Mouse (Mus musculus) embryonic fibroblast, embryonic 13.5 days (primary cell): Measurements from ENCODE around the gene Neurl4.
A peak's percentile ranks its signal among the peaks of the same experiment; 100 is the strongest.

ENCODE experiments used
- CTCF ChIP-seq: IDR thresholded peaks from 2 replicates; pipeline ENCODE4 v1.5.1; 2011; ENCODE audit warnings: mild to moderate bottlenecking, control low read depth, low read length, moderate library complexity, borderline replicate concordance; ENCODE audit not compliant: insufficient read depth
- POLR2A ChIP-seq: IDR thresholded peaks from 2 replicates; pipeline ENCODE4 v1.6.1; 2011; ENCODE audit warnings: low read depth, mild to moderate bottlenecking, control low read depth, low read length, moderate library complexity

DNA sequence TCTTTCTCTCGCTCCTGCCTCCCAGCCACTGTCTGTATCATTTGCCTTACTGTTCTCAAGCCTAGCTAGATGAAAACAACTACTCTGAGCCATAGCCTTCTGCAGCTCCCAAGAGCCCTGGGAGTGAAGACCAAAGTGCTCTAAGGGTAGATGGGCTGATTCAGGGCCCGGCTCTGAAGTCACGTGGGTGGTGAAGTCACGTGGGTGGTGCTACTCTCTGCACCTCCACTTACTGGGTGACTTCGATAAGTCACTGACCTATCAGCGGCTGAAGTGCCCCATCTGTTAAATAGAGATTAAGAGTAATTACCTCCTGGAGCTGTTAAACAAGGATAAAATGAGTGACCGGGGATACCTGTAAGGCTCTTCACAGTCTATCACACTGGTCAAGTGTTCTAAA, 46.9 kb upstream of the Neurl4 start:
- TF ChIP-seq CTCF (no peak), POLR2A (peak; percentile 35; the same call in 1 of the 2 replicates)
